Mouse (Mus musculus) intestine, postnatal 0 days (tissue): ENCODE measurements around the gene Lman2. TPM values are rescaled to one million over a fixed set of nuclear protein-coding genes. Genes with fewer than 3 reads are reported as not detected.

Experiments
- ATAC-seq: fragments of 200-750 bp; cut with Nextera tagmentation; 2 replicates; pipeline ENCODE4 v1.8.0; 2017; ENCODE audit warnings: mild to moderate bottlenecking, moderate TSS enrichment, moderate library complexity
- H3K27ac ChIP-seq: fragments of 300-500 bp; sonication (generic); 2 replicates; pipeline ENCODE4 v1.5.1; 2014; ENCODE audit warnings: mild to moderate bottlenecking, low read depth, low read length, moderate library complexity
- H3K27me3 ChIP-seq: fragments of 300-500 bp; sonication (generic); replicated peaks from 2 replicates; pipeline ENCODE4 v1.6.1; 2014; ENCODE audit warnings: low read length, mixed read lengths; ENCODE audit not compliant: control insufficient read depth, insufficient read depth
- H3K36me3 ChIP-seq: fragments of 300-500 bp; sonication (generic); 2 replicates; pipeline ENCODE4 v1.6.1; 2014; ENCODE audit warnings: mild to moderate bottlenecking, moderate library complexity; ENCODE audit not compliant: control insufficient read depth, insufficient read depth
- H3K4me1 ChIP-seq: fragments of 300-500 bp; sonication (generic); replicated peaks from 2 replicates; pipeline ENCODE4 v1.6.1; 2014; ENCODE audit warnings: antibody characterized with exemption, low read length, mixed read lengths; ENCODE audit not compliant: control insufficient read depth, insufficient read depth
- H3K4me2 ChIP-seq: fragments of 300-500 bp; sonication (generic); replicated peaks from 2 replicates; pipeline ENCODE4 v1.6.1; 2014; ENCODE audit warnings: low read depth, mild to moderate bottlenecking, moderate library complexity
- H3K4me3 ChIP-seq: fragments of 300-500 bp; sonication (generic); 2 replicates; pipeline ENCODE4 v1.5.1; 2014; ENCODE audit warnings: low read depth, low read length
- H3K9ac ChIP-seq: fragments of 300-500 bp; sonication (generic); 2 replicates; pipeline ENCODE4 v1.6.1; 2014; ENCODE audit warnings: mild to moderate bottlenecking, low read depth, low read length
- H3K9me3 ChIP-seq: fragments of 300-500 bp; sonication (generic); 2 replicates; pipeline ENCODE4 v1.6.1; 2016; ENCODE audit warnings: mixed run types; ENCODE audit not compliant: control insufficient read depth
- CTCF ChIP-seq: sonication (generic); IDR thresholded peaks from 2 replicates; pipeline ENCODE4 v1.5.1; 2016; ENCODE audit warnings: low read depth, mild to moderate bottlenecking, control low read depth, antibody characterized with exemption, moderate library complexity
- WGBS: fragments of 180-500 bp; shearing (Covaris S2); extraction: QIAGEN DNeasy Blood & Tissue Kit; methylation state at CpG from one replicate; pipeline ENCODE4 v1.1.7; 2014; 5-methylcytosine and 5-hydroxymethylcytosine counted together
- polyA plus RNA-seq: library from polyadenylated mRNA; unstranded; fragments of >200 nt; fragmentation: Nextera tagmentation; extraction: Ambion mirVana; gene quantifications from 2 replicates; pipeline ENCODE4 v1.2.1, GENCODE M21; 2015

Lman2 gene
- 85.3 and 93.0 TPM in 2 replicates for polyA plus RNA-seq

GRCm38 (mm10) chr13:55362453-55363060 lies at the start of gene Lman2:
Gene Lman2 (minus strand): TSS chr13:55362783.
- Histone ChIP-seq H3K27ac (peak within 1 kb of the TSS; percentile 95), H3K4me3 (peak within 1 kb of the TSS; percentile 87), H3K4me1 (no peaks in the 10 kb centered on the region; the same call in 1 of the 2 replicates), H3K36me3 (peaks cover 17% of the 10 kb centered on the region; the same call in 1 of the 2 replicates), H3K27me3 (no peaks in the 10 kb centered on the region), H3K4me2 (peak within 1 kb of the TSS; percentile 74), H3K9me3 (no peaks in the 10 kb centered on the region), H3K9ac (peak within 1 kb of the TSS; percentile 90)
- TF ChIP-seq CTCF: no peak
- WGBS: under 1% methylated on average over 35 of the region's 35 CpGs
- peak; percentile 98 for ATAC-seq

GRCm38 (mm10) chr13:55411826-55412225 lies 49.2 kb upstream of the Lman2 start:
- Histone ChIP-seq H3K4me3 (no peak overlapping the region), H3K4me1 (no peaks in the 10 kb centered on the region), H3K27me3 (no peaks in the 10 kb centered on the region; the same call in 1 of the 2 replicates), H3K4me2 (no peak overlapping the region), H3K36me3 (no peaks in the 10 kb centered on the region), H3K9me3 (no peaks in the 10 kb centered on the region), H3K9ac (no peak overlapping the region), H3K27ac (no peak overlapping the region)
- WGBS: 71% methylated on average over 7 of the region's 7 CpGs
- no peak for TF ChIP-seq CTCF
- ATAC-seq: no peak

- ATAC-seq: 0 out of 2 replicates have a peak, but pooled peaks have one; percentile 17
- H3K9ac ChIP-seq: no peak overlapping the region
Observed at GRCm38 (mm10) chr13:55408546-55409120, 46.0 kb upstream of the Lman2 start.

GRCm38 (mm10) chr13:55407341-55407740 lies 44.8 kb upstream of the Lman2 start:
- peaks cover 9% of the 10 kb centered on the region; the same call in 1 of the 2 replicates for H3K27me3 ChIP-seq
- 63% methylated on average over 4 of the region's 4 CpGs for WGBS
- H3K9me3 ChIP-seq: no peaks in the 10 kb centered on the region

More at GRCm38 (mm10) chr13:55408546-55409120, 46.0 kb upstream of the Lman2 start:
- Histone ChIP-seq H3K4me3 (no peak overlapping the region), H3K4me1 (no peaks in the 10 kb centered on the region), H3K9me3 (no peaks in the 10 kb centered on the region), H3K4me2 (no peak overlapping the region), H3K36me3 (no peaks in the 10 kb centered on the region), H3K27ac (no peak overlapping the region), H3K27me3 (peaks cover 7% of the 10 kb centered on the region)
- WGBS: 83% methylated on average over 19 of the region's 19 CpGs
- no peak for TF ChIP-seq CTCF

GRCm38 (mm10) chr13:55405783-55406390 lies 43.3 kb upstream of the Lman2 start:
- no peak overlapping the region for H3K9ac ChIP-seq
- H3K9me3 ChIP-seq: no peaks in the 10 kb centered on the region
- WGBS: 70% methylated on average over 13 of the region's 13 CpGs
- H3K36me3 ChIP-seq: no peaks in the 10 kb centered on the region
- H3K4me1 ChIP-seq: no peaks in the 10 kb centered on the region
- no peak for ATAC-seq
- no peak overlapping the region for H3K27ac ChIP-seq
- 0 out of 2 replicates have a peak overlapping the region, but pooled peaks have one; percentile 28 for H3K4me2 ChIP-seq
- no peak for TF ChIP-seq CTCF
- H3K4me3 ChIP-seq: no peak overlapping the region
- peaks cover 9% of the 10 kb centered on the region; the same call in 1 of the 2 replicates for H3K27me3 ChIP-seq

More at GRCm38 (mm10) chr13:55407341-55407740, 44.8 kb upstream of the Lman2 start:
- TF ChIP-seq CTCF: no peak
- ATAC-seq: no peak
- Histone ChIP-seq H3K36me3 (no peaks in the 10 kb centered on the region), H3K4me3 (no peak overlapping the region), H3K9ac (0 out of 2 replicates have a peak overlapping the region, but pooled peaks have one; percentile 4), H3K4me1 (no peaks in the 10 kb centered on the region), H3K4me2 (no peak overlapping the region), H3K27ac (no peak overlapping the region)
